Mouse (Mus musculus): ENCODE data around the gene Nt5m. TPM values are rescaled to one million over a fixed set of nuclear protein-coding genes. Genes with fewer than 3 reads are reported as not detected.

Gene Nt5m
- total RNA-seq (2023): 1 to 10 TPM; 5.4 to 7.2 TPM

GRCm38 (mm10) chr11:59839008-59839458, at the start of gene Nt5m:
Gene Nt5m, plus strand, starts transcription at chr11:59839447.

GRCm38 (mm10) chr11:59809670-59810474, 29.4 kb upstream of the Nt5m start, which contains the start of gene Flcn:
Gene Flcn, minus strand, starts transcription at chr11:59810016.

GRCm38 (mm10) chr11:59839459-59840126, 346 bp downstream of the Nt5m start, which contains the start of gene Cops3:
Gene Cops3, minus strand, starts transcription at chr11:59839838.

Other genes starting within 250 kb of the Nt5m start
- gene Olfr223, start 246.2 kb upstream of the Nt5m start, total RNA-seq (2023): not detected
- gene Mprip, start 178.1 kb upstream of the Nt5m start, total RNA-seq (2023): 10 to 100 TPM; 47.2 to 49.8 TPM
- gene Pld6, start 51.8 kb upstream of the Nt5m start, total RNA-seq (2023): under 1 TPM in 1 of 2 experiments, not detected in 1; 0.33 TPM
- 10 to 100 TPM; 36.0 to 52.2 TPM for gene Flcn, start 29.4 kb upstream of the Nt5m start, total RNA-seq (2023)
- gene Cops3, start 391 bp downstream of the Nt5m start, total RNA-seq (2023): 10 to 100 TPM; 47.1 to 51.5 TPM
- gene Med9, start 108.8 kb downstream of the Nt5m start, total RNA-seq (2023): 1 to 10 TPM; 5.2 to 6.6 TPM
- under 1 TPM in 1 of 2 experiments, not detected in 1; 0.22 TPM for gene Rasd1, start 125.5 kb downstream of the Nt5m start, total RNA-seq (2023)
- gene Pemt, start 207.0 kb downstream of the Nt5m start, total RNA-seq (2023): 1 to 10 TPM; 1.6 to 2.3 TPM

Data from neutrophil, adult 59 days (primary cell).